Mouse (Mus musculus): Measurements from ENCODE around the gene Gucy2g. TPM values are rescaled to one million over a fixed set of nuclear protein-coding genes. Genes with fewer than 3 reads are reported as not detected.
"Not testable (repeated sequence)": the region's sequence is repeated elsewhere in the genome, so short reads cannot be mapped to it uniquely, and the experiment has no call there.

Gene Gucy2g
- polyA plus RNA-seq, 1 experiment from 2014 or later: 0.04 TPM

DNA sequence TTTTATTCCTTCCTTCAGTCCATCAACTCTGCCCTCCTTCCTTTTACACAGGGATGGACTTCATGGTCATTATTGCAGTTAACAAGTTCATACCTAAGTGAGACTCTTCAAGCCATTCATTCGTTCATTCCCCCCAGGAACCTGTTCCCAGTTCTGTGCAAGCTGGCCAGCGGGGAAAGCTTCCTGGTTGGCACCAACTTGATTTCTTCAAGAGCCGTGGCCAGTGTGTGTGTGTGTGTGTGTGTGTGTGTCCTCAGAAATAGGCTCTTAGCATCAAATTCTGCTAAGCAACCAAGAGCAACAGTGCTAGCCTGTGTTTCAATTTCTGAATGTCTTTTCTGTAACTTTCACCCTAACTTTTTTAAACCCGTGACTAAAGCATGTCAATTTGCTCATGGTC, 75.1 kb downstream of the Gucy2g start:
- DNase-seq (ENCODE audit: low spot score): no peak

- no peak for DNase-seq (ENCODE audit: low spot score)
Measured at GRCm38 (mm10) chr19:55165183-55165865, 75.7 kb downstream of the Gucy2g start.

- DNase-seq (ENCODE audit: low spot score): no peak
Measured at GRCm38 (mm10) chr19:55164162-55164561, 76.9 kb downstream of the Gucy2g start.

GRCm38 (mm10) chr19:55162271-55162670, 78.8 kb downstream of the Gucy2g start:
- DNase-seq (ENCODE audit: low spot score): no peak

DNA sequence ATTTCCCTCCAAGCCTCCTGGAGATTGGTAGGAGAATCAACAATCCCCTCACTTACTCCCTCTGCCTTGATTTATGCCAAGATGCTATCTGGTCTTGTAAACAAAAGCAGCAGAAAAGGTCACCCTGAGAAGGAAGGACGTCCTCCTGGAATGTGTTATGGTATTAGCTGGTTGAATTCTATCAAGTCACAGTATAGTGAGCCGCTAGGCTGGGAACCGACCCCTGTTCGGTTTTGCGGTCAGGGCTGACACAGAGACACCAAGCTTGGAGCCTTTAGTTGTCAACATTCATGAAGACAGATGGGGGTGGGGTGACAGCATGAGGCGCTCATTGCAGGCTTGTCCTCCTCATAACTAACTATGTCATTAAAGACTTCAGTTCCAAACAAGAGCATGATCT, 81.2 kb downstream of the Gucy2g start:
- DNase-seq (ENCODE audit: low spot score): no peak

- no peak for DNase-seq (ENCODE audit: low spot score)
Measured at GRCm38 (mm10) chr19:55158606-55159005, 82.4 kb downstream of the Gucy2g start.

DNA sequence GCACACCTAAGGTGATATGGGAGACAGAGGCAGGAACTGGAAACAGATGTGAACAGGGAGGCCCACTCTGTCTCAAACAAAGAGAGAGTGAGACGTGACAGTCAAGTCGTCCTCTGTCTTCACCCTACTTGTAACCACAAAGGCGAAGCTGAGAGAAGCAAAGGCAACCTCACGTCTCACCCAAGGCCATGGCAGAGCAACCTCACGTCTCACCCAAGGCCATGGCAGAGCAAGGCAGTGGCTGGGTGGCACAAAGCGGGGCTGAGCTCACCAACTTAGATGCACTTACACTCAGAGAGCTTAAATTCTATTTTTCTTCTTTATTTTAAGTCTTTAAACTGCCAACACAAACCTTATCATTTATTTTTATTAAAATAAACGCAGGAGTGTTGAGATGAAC, 84.0 kb downstream of the Gucy2g start:
- no peak for DNase-seq (ENCODE audit: low spot score)

GRCm38 (mm10) chr19:55152983-55153382, 88.1 kb downstream of the Gucy2g start:
- DNase-seq (ENCODE audit: low spot score): no peak

DNA sequence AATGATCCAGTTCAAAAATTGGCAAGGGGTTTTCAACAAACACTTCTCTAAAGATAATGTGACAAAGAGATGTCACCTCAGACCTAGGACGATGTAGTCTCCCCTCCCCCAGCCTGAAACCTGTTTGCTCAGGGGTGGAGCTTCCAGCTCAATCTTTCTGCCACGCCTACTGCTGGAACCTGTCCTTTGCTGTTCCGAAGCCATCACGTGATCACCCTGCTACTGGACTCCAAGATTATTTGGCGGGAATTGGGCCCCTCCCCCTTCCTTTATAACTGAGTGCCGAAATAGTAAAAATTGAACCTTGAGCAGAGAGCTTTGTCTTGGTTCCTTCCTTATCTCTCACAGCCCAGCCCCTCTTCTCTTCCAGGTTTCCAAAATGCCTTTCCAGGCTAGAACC, 88.8 kb downstream of the Gucy2g start:
- not testable (repeated sequence) for DNase-seq (ENCODE audit: low spot score)

- no peak for DNase-seq (ENCODE audit: low spot score)
Measured at GRCm38 (mm10) chr19:55149646-55150045, 91.4 kb downstream of the Gucy2g start.

DNA sequence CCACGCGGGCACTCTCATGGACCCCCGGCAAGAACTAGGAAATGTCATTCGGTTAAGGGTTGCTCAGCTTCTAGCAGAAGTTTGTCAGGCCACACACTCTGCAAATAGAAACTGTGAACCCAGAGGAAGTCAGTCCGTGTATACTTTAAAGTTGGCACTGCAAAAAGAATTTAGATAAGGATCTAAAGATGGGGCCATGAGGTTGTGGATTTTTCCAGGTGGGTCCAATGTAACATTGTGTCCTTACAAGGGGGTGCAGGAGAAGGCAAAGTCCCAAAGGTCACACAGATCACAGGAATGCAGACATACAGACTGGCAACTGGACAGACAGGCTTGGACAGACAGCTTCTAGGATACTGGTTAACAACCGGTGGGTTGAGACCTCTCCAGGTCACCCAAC, 92.9 kb downstream of the Gucy2g start:
- DNase-seq (ENCODE audit: low spot score): no peak

Small RNA genes within 50 kb of the gene (microRNA-seq; reads per million reads assigned to microRNA genes)
- gene Mir6715 (ENCODE audit: borderline number of aligned reads): not detected

Other genes starting within 250 kb of the Gucy2g start
- gene Gpam, start 114.0 kb downstream of the Gucy2g start, polyA plus RNA-seq (2015; fragmentation: Nextera tagmentation; extraction: Ambion mirVana): 6.0 and 6.4 TPM in 2 replicates
- gene Tectb, start 60.5 kb downstream of the Gucy2g start, polyA plus RNA-seq (2015; fragmentation: Nextera tagmentation; extraction: Ambion mirVana): 0.24 and 0.60 TPM in 2 replicates
- gene Acsl5, start 10.7 kb upstream of the Gucy2g start, polyA plus RNA-seq (2015; fragmentation: Nextera tagmentation; extraction: Ambion mirVana): 72.4 and 83.1 TPM in 2 replicates
- gene Zdhhc6, start 74.8 kb upstream of the Gucy2g start, polyA plus RNA-seq (2015; fragmentation: Nextera tagmentation; extraction: Ambion mirVana): 73.4 and 75.9 TPM in 2 replicates
- 26.9 and 29.1 TPM in 2 replicates for gene Vti1a, start 75.1 kb upstream of the Gucy2g start, polyA plus RNA-seq (2015; fragmentation: Nextera tagmentation; extraction: Ambion mirVana)